Mouse (Mus musculus): ENCODE results near the gene Cep44.

DNA sequence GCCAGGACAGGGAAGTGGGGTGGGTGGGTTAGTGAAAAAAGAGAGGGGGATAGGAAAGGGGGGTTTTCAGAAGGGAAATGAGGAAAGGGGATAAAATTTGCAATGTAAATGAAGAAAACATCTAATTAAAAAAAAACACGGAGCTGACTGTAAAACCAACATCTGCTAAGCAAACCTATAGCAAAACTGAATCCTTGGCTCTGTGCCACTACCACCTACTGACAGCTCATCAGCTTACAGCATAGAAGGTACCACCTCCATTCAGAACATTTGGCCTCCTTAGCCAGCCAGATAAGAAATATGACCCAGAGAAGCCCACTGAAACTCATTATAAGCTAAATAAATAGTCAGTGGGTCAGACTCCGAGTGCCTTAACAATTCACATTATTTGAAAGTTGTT lies 61.4 kb downstream of the Cep44 start:
- no peak for TF ChIP-seq POLR2A (IDR thresholded peaks at IDR 0.05; ENCODE audit: control insufficient read depth, low read depth, low read length)
- no peak for TF ChIP-seq CTCF (IDR thresholded peaks at IDR 0.05; ENCODE audit: control insufficient read depth, insufficient read depth, insufficient replicate concordance, low read depth, low read length)

Data from testis, adult 2 months (tissue).